Mouse (Mus musculus): ENCODE data around the gene Myh10. TPM values are rescaled to one million over a fixed set of nuclear protein-coding genes. Genes with fewer than 3 reads are reported as not detected.

The Myh10 gene
- total RNA-seq (2021): 10 to 100 TPM; 31.4 to 32.2 TPM
- long read RNA-seq, experiment 1, full-length matches to known transcripts: 4 of 8 reads
- long read RNA-seq, experiment 1, partial matches to known transcripts: 3 of 8 reads
- long read RNA-seq, experiment 1, other reads (novel, unspliced or antisense): 1 of 8 reads
- long read RNA-seq, experiment 2, partial matches to known transcripts: 11 of 13 reads
- long read RNA-seq, experiment 2, other reads (novel, unspliced or antisense): 2 of 13 reads

- DNase-seq (ENCODE audit: low spot score in 2 of 2): peak; percentile 96
Measured at GRCm38 (mm10) chr11:68691321-68692009, at the start of gene Myh10. Gene Myh10, plus strand, starts transcription at chr11:68691559.

- no peak for DNase-seq (ENCODE audit: low spot score in 2 of 2)
Measured at GRCm38 (mm10) chr11:68644781-68645180, 46.6 kb upstream of the Myh10 start.

GRCm38 (mm10) chr11:68647808-68648207, 43.6 kb upstream of the Myh10 start:
- DNase-seq (ENCODE audit: low spot score in 2 of 2): no peak

- DNase-seq (ENCODE audit: low spot score in 2 of 2): no peak
Measured at GRCm38 (mm10) chr11:68648385-68649148, 42.8 kb upstream of the Myh10 start.

- no peak for DNase-seq (ENCODE audit: low spot score in 2 of 2)
Measured at GRCm38 (mm10) chr11:68651518-68651917, 39.8 kb upstream of the Myh10 start.

- no peak for DNase-seq (ENCODE audit: low spot score in 2 of 2)
Measured at GRCm38 (mm10) chr11:68655524-68655923, 35.8 kb upstream of the Myh10 start.

GRCm38 (mm10) chr11:68656887-68657685, 34.3 kb upstream of the Myh10 start:
- no peak for DNase-seq (ENCODE audit: low spot score in 2 of 2)

GRCm38 (mm10) chr11:68657811-68658210, 33.5 kb upstream of the Myh10 start:
- DNase-seq (ENCODE audit: low spot score in 2 of 2): no peak

- no peak for DNase-seq (ENCODE audit: low spot score in 2 of 2)
Measured at GRCm38 (mm10) chr11:68665331-68665730, 26.0 kb upstream of the Myh10 start.

- no peak for DNase-seq (ENCODE audit: low spot score in 2 of 2)
Measured at GRCm38 (mm10) chr11:68666210-68666609, 25.1 kb upstream of the Myh10 start.

- no peak for DNase-seq (ENCODE audit: low spot score in 2 of 2)
Measured at GRCm38 (mm10) chr11:68672270-68672970, 18.9 kb upstream of the Myh10 start.

GRCm38 (mm10) chr11:68674071-68674470, 17.3 kb upstream of the Myh10 start:
- no peak for DNase-seq (ENCODE audit: low spot score in 2 of 2)

- DNase-seq (ENCODE audit: low spot score in 2 of 2): no peak
Measured at GRCm38 (mm10) chr11:68674643-68675042, 16.7 kb upstream of the Myh10 start.

GRCm38 (mm10) chr11:68675274-68675673, 16.1 kb upstream of the Myh10 start:
- DNase-seq (ENCODE audit: low spot score in 2 of 2): no peak

GRCm38 (mm10) chr11:68681254-68681839, 10.0 kb upstream of the Myh10 start:
- no peak for DNase-seq (ENCODE audit: low spot score in 2 of 2)

- DNase-seq (ENCODE audit: low spot score in 2 of 2): no peak
Measured at GRCm38 (mm10) chr11:68682136-68682806, 9.1 kb upstream of the Myh10 start.

GRCm38 (mm10) chr11:68686001-68686400, 5.4 kb upstream of the Myh10 start:
- DNase-seq (ENCODE audit: low spot score in 2 of 2): no peak

GRCm38 (mm10) chr11:68689304-68689703, 2.1 kb upstream of the Myh10 start:
- no peak for DNase-seq (ENCODE audit: low spot score in 2 of 2)

GRCm38 (mm10) chr11:68690465-68690864, 894 bp upstream of the Myh10 start:
- DNase-seq (ENCODE audit: low spot score in 2 of 2): no peak

All from adrenal gland, adult 18-20 months (tissue).